ENCODE assay signal across 7 mouse cellular contexts in genomic region chr11:103809611-103810598, GRCm38 (mm10). TPM values are rescaled to one million over a fixed set of nuclear protein-coding genes. Genes with fewer than 3 reads are reported as not detected.
DNase-seq lines count a peak whose midpoint lies in the region; ATAC-seq lines count a peak whose summit lies in the region.

No protein-coding gene starts in this region.

- peaks cover 17% of the 10 kb centered on the region for H3K4me1 ChIP-seq in lung, embryonic 15.5 days
- peaks cover 2 to 21% of the 10 kb centered on the region in 2 experiments; a peak in 3 of 4 replicates for H3K4me1 ChIP-seq in heart, embryonic 14.5 days (ENCODE audit: control insufficient read depth in 2 of 2, insufficient read depth in 2 of 2, low read length in 2 of 2)
- H3K4me1 ChIP-seq in neural tube, embryonic 12.5 days, result peaks cover 45% of the 10 kb centered on the region

- no peak for DNase-seq in lung, postnatal 14 days
- DNase-seq in embryo, embryonic 11 days, result peak; percentile 70
- DNase-seq in left cerebral cortex, postnatal 4 days, result peak; percentile 35
- DNase-seq in spleen, postnatal 4 days (ENCODE audit: low spot score in 2 of 2), result no peak

- no peaks in the 10 kb centered on the region for H3K36me3 ChIP-seq in lung, embryonic 15.5 days
- no peaks in the 10 kb centered on the region for H3K36me3 ChIP-seq in heart, embryonic 14.5 days (ENCODE audit: control insufficient read depth, insufficient read depth, low read length)
- H3K36me3 ChIP-seq in neural tube, embryonic 12.5 days, result no peaks in the 10 kb centered on the region

- H3K9me3 ChIP-seq in lung, embryonic 15.5 days, result no peaks in the 10 kb centered on the region
- no peaks in the 10 kb centered on the region for H3K9me3 ChIP-seq in heart, embryonic 14.5 days (ENCODE audit: control insufficient read depth, low read length)
- no peaks in the 10 kb centered on the region for H3K9me3 ChIP-seq in neural tube, embryonic 12.5 days

- peak overlapping the region; percentile 50 for H3K4me3 ChIP-seq in lung, embryonic 15.5 days
- H3K4me3 ChIP-seq in heart, embryonic 14.5 days (ENCODE audit: control insufficient read depth in 1 of 2, insufficient read depth in 1 of 2, low read depth in 1 of 2, low read length in 2 of 2), result peak overlapping the region; percentile 46 to 61
- peak overlapping the region; percentile 50 for H3K4me3 ChIP-seq in neural tube, embryonic 12.5 days

- peaks cover 78% of the 10 kb centered on the region for H3K27me3 ChIP-seq in lung, embryonic 15.5 days
- H3K27me3 ChIP-seq in heart, embryonic 14.5 days (ENCODE audit: control insufficient read depth, insufficient read depth, low read length), result peaks cover 78% of the 10 kb centered on the region
- H3K27me3 ChIP-seq in neural tube, embryonic 12.5 days (replicated peaks), result peaks cover 43% of the 10 kb centered on the region

- peak overlapping the region; percentile 90 for H3K4me2 ChIP-seq in lung, embryonic 15.5 days
- H3K4me2 ChIP-seq in heart, embryonic 14.5 days (ENCODE audit: low read length), result peak overlapping the region; percentile 99
- peak overlapping the region; percentile 97 for H3K4me2 ChIP-seq in neural tube, embryonic 12.5 days (replicated peaks)

- peak overlapping the region; percentile 0; the same call in 1 of the 2 replicates for H3K9ac ChIP-seq in lung, embryonic 15.5 days
- H3K9ac ChIP-seq in heart, embryonic 14.5 days (ENCODE audit: low read length), result peak overlapping the region; percentile 68
- peak overlapping the region; percentile 75 for H3K9ac ChIP-seq in neural tube, embryonic 12.5 days

- under 1% methylated on average over 85 of the region's 107 CpGs for WGBS in lung, embryonic 15.5 days
- WGBS in heart, embryonic 14.5 days, result under 1% methylated on average over 68 of the region's 107 CpGs
- under 1% methylated on average over 101 of the region's 107 CpGs for WGBS in neural tube, embryonic 12.5 days

- intact Hi-C loops in left cerebral cortex, postnatal 4 days (cut with DNase I), result no loop called here

- no peak overlapping the region for H3K27ac ChIP-seq in lung, embryonic 15.5 days
- no peak overlapping the region for H3K27ac ChIP-seq in heart, embryonic 14.5 days (replicated peaks in 1 of 2; ENCODE audit: control insufficient read depth in 1 of 2, insufficient read depth in 1 of 2, low read depth in 2 of 2, low read length in 2 of 2)
- peak overlapping the region; percentile 66 for H3K27ac ChIP-seq in neural tube, embryonic 12.5 days

- peak; percentile 39 for ATAC-seq in lung, embryonic 15.5 days (ENCODE audit: borderline replicate concordance, extremely low read depth, low FRiP score, low TSS enrichment)
- 0 out of 2 replicates have a peak, but pooled peaks have one; percentile 29 for ATAC-seq in heart, embryonic 14.5 days (ENCODE audit: insufficient number of reproducible peaks, insufficient read depth, low FRiP score, low read depth)
- peak; percentile 35 for ATAC-seq in neural tube, embryonic 12.5 days (ENCODE audit: low FRiP score, low read depth)

RNA-seq across cellular contexts. Expression of gene Wnt3, which starts 36.0 kb away (rescaled TPM):
- polyA plus RNA-seq in lung, embryonic 15.5 days (2015; fragmentation: Nextera tagmentation; extraction: Ambion mirVana), result 0.09 and 0.23 TPM in 2 replicates
- polyA plus RNA-seq in heart, embryonic 14.5 days (2014; fragmentation: Nextera tagmentation; extraction: Ambion mirVana), result not detected in 2 replicates
- total RNA-seq in left cerebral cortex, postnatal 4 days (2021), result 1 to 10 TPM; 2.5 to 2.8 TPM
- polyA plus RNA-seq in neural tube, embryonic 12.5 days (2016; fragmentation: Nextera tagmentation; extraction: Ambion mirVana), result 6.9 and 7.8 TPM in 2 replicates

Comparison
In these comparisons a context has a peak if more than half of its experiments do, and no peak if none do; other contexts are left out.
1. H3K9ac ChIP-seq: peak in every context shown above with its lines; median percentile 75 in neural tube, embryonic 12.5 days; 68 in heart, embryonic 14.5 days; 0 in lung, embryonic 15.5 days.
2. DNase-seq: peak in embryo, embryonic 11 days (single experiment) and left cerebral cortex, postnatal 4 days (single experiment); none in lung, postnatal 14 days (single experiment) and spleen, postnatal 4 days (0 of 2).
3. Peak in every context shown above with its lines, with median percentiles within 50 percentile points of each other: ATAC-seq, H3K4me2 ChIP-seq and H3K4me3 ChIP-seq.